Mouse (Mus musculus) CH12.LX (cell line): ENCODE measurements around the gene Pcgf6. TPM values are rescaled to one million over a fixed set of nuclear protein-coding genes. Genes with fewer than 3 reads are reported as not detected.
"Not testable (repeated sequence)": the region's sequence is repeated elsewhere in the genome, so short reads cannot be mapped to it uniquely, and the experiment has no call there.

Experiments
- DNase-seq: peaks from one replicate; pipeline ENCODE4 v3.0.0-alpha.2; 2013; ENCODE audit errors: extremely low read depth
- H3K27ac ChIP-seq: 2 replicates; pipeline ENCODE4 v1.5.1; 2012; ENCODE audit warnings: low read depth, mild to moderate bottlenecking, control low read depth, moderate library complexity; ENCODE audit not compliant: insufficient read depth
- H3K27me3 ChIP-seq: replicated peaks from 2 replicates; pipeline ENCODE3; 2012; ENCODE audit warnings: inconsistent platforms
- H3K36me3 ChIP-seq, 2 experiments: replicated peaks in 1 of 2; 2 replicates each; pipeline versions ENCODE3 to v1.6.1; 2012; ENCODE audit warnings: inconsistent platforms in 1 of 2, low read length in 1 of 2, mild to moderate bottlenecking in 1 of 2, mixed read lengths in 1 of 2, moderate library complexity in 1 of 2; ENCODE audit not compliant: control insufficient read depth in 1 of 2, insufficient read depth in 1 of 2
- H3K4me1 ChIP-seq, 2 experiments: 2 replicates each; pipeline ENCODE4 v1.6.1; 2012; ENCODE audit warnings: inconsistent platforms in 1 of 2, moderate library complexity in 1 of 2; ENCODE audit not compliant: insufficient read depth in 2 of 2, control insufficient read depth in 1 of 2
- H3K4me2 ChIP-seq: 2 replicates; pipeline ENCODE4 v1.6.1; 2012; ENCODE audit warnings: low read depth, mild to moderate bottlenecking, control low read depth; ENCODE audit not compliant: poor library complexity, insufficient read depth, severe bottlenecking
- H3K4me3 ChIP-seq, 3 experiments: fragments of 150-350 bp in 1 of 3; sonication (generic) in 1 of 3; replicated peaks in 1 of 3; 2 replicates each; pipeline versions ENCODE3 to v1.5.1; 2011 to 2012; ENCODE audit warnings: low read depth in 2 of 3, low read length in 2 of 3, mild to moderate bottlenecking in 2 of 3, moderate library complexity in 2 of 3, control low read depth in 1 of 3, improper control_type of control experiment in 1 of 3, inconsistent platforms in 1 of 3, mixed read lengths in 1 of 3; ENCODE audit not compliant: poor library complexity in 1 of 3
- H3K79me2 ChIP-seq: replicated peaks from 2 replicates; pipeline ENCODE4 v1.6.1; 2012; ENCODE audit warnings: mild to moderate bottlenecking, moderate library complexity; ENCODE audit not compliant: control insufficient read depth, poor library complexity, insufficient read depth, severe bottlenecking; ENCODE audit errors: extremely low read depth
- H3K9ac ChIP-seq: 2 replicates; pipeline ENCODE4 v1.6.1; 2012; ENCODE audit warnings: low read depth, mild to moderate bottlenecking, control low read depth, moderate library complexity; ENCODE audit not compliant: insufficient read depth
- H3K9me3 ChIP-seq: replicated peaks from 2 replicates; pipeline ENCODE3; 2012; ENCODE audit warnings: low read length, inconsistent platforms, mixed read lengths
- CTCF ChIP-seq, 2 experiments: IDR thresholded peaks in 1 of 2; conservative IDR thresholded peaks in 1 of 2; 2 replicates each; pipeline ENCODE4 v1.5.1; 2011 to 2012; ENCODE audit warnings: low read depth in 2 of 2, low read length in 2 of 2, improper control_type of control experiment in 1 of 2, inconsistent platforms in 1 of 2, mild to moderate bottlenecking in 1 of 2, moderate library complexity in 1 of 2
- E2F4 ChIP-seq: IDR thresholded peaks from 2 replicates; pipeline ENCODE4 v1.6.1; 2011; ENCODE audit warnings: low read depth, low read length, improper control_type of control experiment; ENCODE audit not compliant: insufficient replicate concordance
- ELF1 ChIP-seq: IDR thresholded peaks from 2 replicates; pipeline ENCODE4 v1.6.1; 2014; ENCODE audit warnings: low read depth, mild to moderate bottlenecking, inconsistent platforms, low read length, improper control_type of control experiment
- EP300 ChIP-seq: IDR thresholded peaks from 2 replicates; pipeline ENCODE4 v1.6.1; 2011; ENCODE audit warnings: low read length, improper control_type of control experiment
- ETS1 ChIP-seq: conservative IDR thresholded peaks from 2 replicates; pipeline ENCODE4 v1.6.1; 2012; ENCODE audit warnings: low read depth, mild to moderate bottlenecking, inconsistent platforms, low read length, improper control_type of control experiment, moderate library complexity
- IRF4 ChIP-seq: IDR thresholded peaks from 2 replicates; pipeline ENCODE4 v1.6.1; 2014; ENCODE audit warnings: low read depth, mild to moderate bottlenecking, inconsistent platforms, low read length, improper control_type of control experiment
- JUND ChIP-seq: conservative IDR thresholded peaks from 2 replicates; pipeline ENCODE4 v1.6.1; 2011; ENCODE audit warnings: low read depth, low read length, improper control_type of control experiment
- KAT2A ChIP-seq: IDR thresholded peaks from 2 replicates; pipeline ENCODE4 v1.6.1; 2012; ENCODE audit warnings: low read length, improper control_type of control experiment, inconsistent platforms; ENCODE audit not compliant: insufficient replicate concordance
- MAZ ChIP-seq: IDR thresholded peaks from 2 replicates; pipeline ENCODE4 v1.6.1; 2012; ENCODE audit warnings: low read depth, mild to moderate bottlenecking, inconsistent platforms, low read length, improper control_type of control experiment, moderate library complexity
- MEF2A ChIP-seq: IDR thresholded peaks from 2 replicates; pipeline ENCODE4 v1.6.1; 2014; ENCODE audit warnings: low read depth, mild to moderate bottlenecking, inconsistent platforms, low read length, improper control_type of control experiment, borderline replicate concordance
- MYC ChIP-seq: IDR thresholded peaks from 2 replicates; pipeline ENCODE4 v1.6.1; 2011; ENCODE audit warnings: low read depth, mild to moderate bottlenecking, improper control_type of control experiment, low read length
- NELFE ChIP-seq: IDR thresholded peaks from 2 replicates; pipeline ENCODE4 v1.6.1; 2011; ENCODE audit warnings: low read depth, low read length, improper control_type of control experiment
- NRF1 ChIP-seq: IDR thresholded peaks from 2 replicates; pipeline ENCODE4 v1.6.1; 2014; ENCODE audit warnings: low read depth, mild to moderate bottlenecking, inconsistent platforms, low read length, improper control_type of control experiment, moderate library complexity
- PAX5 ChIP-seq: IDR thresholded peaks from 2 replicates; pipeline ENCODE4 v1.6.1; 2012; ENCODE audit warnings: low read length, inconsistent platforms, mixed read lengths
- POLR2AphosphoS2 ChIP-seq: IDR thresholded peaks from 2 replicates; pipeline ENCODE4 v1.6.1; 2011; ENCODE audit warnings: low read depth, low read length, improper control_type of control experiment
- RAD21 ChIP-seq: IDR thresholded peaks from 2 replicates; pipeline ENCODE4 v1.6.1; 2011; ENCODE audit warnings: low read depth, mild to moderate bottlenecking, low read length, improper control_type of control experiment, moderate library complexity
- RCOR1 ChIP-seq: conservative IDR thresholded peaks from 2 replicates; pipeline ENCODE4 v1.6.1; 2012; ENCODE audit warnings: low read depth, mild to moderate bottlenecking, inconsistent platforms, low read length, improper control_type of control experiment
- SMC3 ChIP-seq: IDR thresholded peaks from 2 replicates; pipeline ENCODE4 v1.6.1; 2011; ENCODE audit warnings: low read depth, low read length, improper control_type of control experiment
- UBTF ChIP-seq: IDR thresholded peaks from 2 replicates; pipeline ENCODE4 v1.6.1; 2012; ENCODE audit warnings: low read depth, mild to moderate bottlenecking, inconsistent platforms, low read length, improper control_type of control experiment, moderate library complexity
- USF2 ChIP-seq: conservative IDR thresholded peaks from 2 replicates; pipeline ENCODE4 v1.6.1; 2011; ENCODE audit warnings: low read depth, low read length, improper control_type of control experiment
- ZC3H11A ChIP-seq: IDR thresholded peaks from 2 replicates; pipeline ENCODE4 v1.6.1; 2012; ENCODE audit warnings: low read depth, mild to moderate bottlenecking, inconsistent platforms, low read length, improper control_type of control experiment
- ZKSCAN1 ChIP-seq: IDR thresholded peaks from 2 replicates; pipeline ENCODE4 v1.6.1; 2012; ENCODE audit warnings: low read depth, inconsistent platforms, low read length, improper control_type of control experiment, borderline replicate concordance
- dilution Hi-C: fragments of 300-500 bp; cut with MboI; formaldehyde crosslinking; loops from 2 replicates; pipeline ENCODE4 v1.14.3; 2020; ENCODE audit warnings: low sequenced_read_pairs; ENCODE audit not compliant: extremely low pct_unique_long_range_greater_than_20kb, extremely low pct_ligation_motif_present
- in situ Hi-C: fragments of 300-500 bp; cut with MboI; formaldehyde crosslinking; loops from 3 replicates; pipeline ENCODE4 v1.14.3; 2019; ENCODE audit warnings: low sequenced_read_pairs, low pct_ligation_motif_present, low pct_unique_long_range_greater_than_20kb, mixed read lengths
- polyA plus RNA-seq: library from polyadenylated mRNA; unstranded; fragments of >175 nt; gene quantifications from 2 replicates; pipeline ENCODE4 v1.2.1, GENCODE M21; 2012; ENCODE audit warnings: low read depth; ENCODE audit not compliant: insufficient read length
- total RNA-seq, 2 experiments: library from RNA; depleted of rRNA; stranded (reverse); fragments of 300-350 nt in 1 of 2; fragments of >200 nt in 1 of 2; gene quantifications; 2 replicates each; pipeline ENCODE4 v1.2.3; 2012 to 2014

Gene Pcgf6
- total and polyA plus RNA-seq, 3 experiments, result 17.3 to 43.8 (median 39.7) TPM

GRCm38 (mm10) chr19:46990625-46991024, 60.1 kb downstream of the Pcgf6 start:
- DNase-seq, H3K79me2 ChIP-seq, H3K4me3 ChIP-seq, H3K27me3 ChIP-seq, H3K9me3 ChIP-seq, H3K36me3 ChIP-seq, H3K9ac ChIP-seq, dilution Hi-C loops, H3K4me2 ChIP-seq, H3K27ac ChIP-seq: not testable (repeated sequence)
- in situ Hi-C loops, result loop anchor here (10.0 kb wide), 1 partner anchor 316 kb away; the partner anchor contains the start of gene Cyp17a1
- H3K4me1 ChIP-seq, result peaks cover 0 to 17% of the 10 kb centered on the region in 2 experiments; a peak in 2 of 4 replicates

DNA sequence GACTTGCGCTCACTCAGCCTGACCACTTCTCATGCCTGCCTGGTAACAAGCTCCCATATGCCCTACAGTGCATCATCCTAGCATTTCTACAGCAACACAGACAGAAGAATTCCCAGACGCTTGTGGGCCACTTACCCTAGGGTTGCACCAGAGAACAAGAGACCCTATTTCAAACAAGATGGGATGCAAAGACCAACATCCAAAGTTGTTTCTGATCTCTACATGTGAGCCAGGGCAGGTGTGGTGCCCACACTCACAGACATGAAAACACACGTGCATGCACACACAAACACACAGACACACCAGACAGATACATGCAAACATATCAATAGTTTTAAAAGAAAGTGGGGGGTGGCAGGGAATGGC, 60.6 kb downstream of the Pcgf6 start:
- dilution Hi-C loops, result no loop called here
- Histone ChIP-seq H3K4me2 (no peak overlapping the region), H3K9ac (no peak overlapping the region), H3K36me3 (no peaks in the 10 kb centered on the region), H3K79me2 (no peaks in the 10 kb centered on the region), H3K4me1 (peaks cover 0 to 17% of the 10 kb centered on the region in 2 experiments; a peak in 2 of 4 replicates), H3K4me3 (no peak overlapping the region), H3K9me3 (no peaks in the 10 kb centered on the region), H3K27ac (no peak overlapping the region), H3K27me3 (no peaks in the 10 kb centered on the region)
- no peak for DNase-seq
- TF ChIP-seq RAD21, result no peak
- no peak for TF ChIP-seq MEF2A
- no peak for TF ChIP-seq IRF4
- TF ChIP-seq NRF1, result no peak
- no peak for TF ChIP-seq MYC
- TF ChIP-seq KAT2A, result no peak
- TF ChIP-seq POLR2AphosphoS2, result no peak
- in situ Hi-C loops, result loop anchor here (10.0 kb wide), 1 partner anchor 315 kb away; the partner anchor contains the start of gene Cyp17a1

- no peak overlapping the region for H3K4me3 ChIP-seq
- no peak overlapping the region for H3K27ac ChIP-seq
- H3K36me3 ChIP-seq, result no peaks in the 10 kb centered on the region
- in situ Hi-C loops, result loop anchor here (10.0 kb wide), 2 partner anchors 225 to 315 kb away; partner anchors contain the start of genes Cnnm2 and Cyp17a1
- H3K4me1 ChIP-seq, result peaks cover 2 to 21% of the 10 kb centered on the region in 2 experiments; a peak in 3 of 4 replicates
- no peaks in the 10 kb centered on the region for H3K9me3 ChIP-seq
- TF ChIP-seq ETS1 (no peak), MEF2A (no peak), MYC (no peak), NELFE (no peak), CTCF (conservative IDR thresholded peaks at IDR 0.05 in 1 of 2, IDR thresholded peaks at IDR 0.05 in 1 of 2; ENCODE audit: low read depth in 2 of 2, low read length in 2 of 2) (no peak), PAX5 (no peak), EP300 (no peak), ELF1 (no peak), USF2 (no peak), UBTF (no peak), RCOR1 (no peak), ZKSCAN1 (no peak), MAZ (no peak), ZC3H11A (no peak), JUND (no peak), POLR2AphosphoS2 (no peak), NRF1 (no peak), SMC3 (no peak), KAT2A (no peak), E2F4 (no peak)
- TF ChIP-seq, all 38 proteins: peak for 0
- Histone ChIP-seq H3K9ac (no peak overlapping the region), H3K79me2 (no peaks in the 10 kb centered on the region), H3K27me3 (no peaks in the 10 kb centered on the region), H3K4me2 (no peak overlapping the region)
- no peak for DNase-seq
- dilution Hi-C loops, result no loop called here
Measured at GRCm38 (mm10) chr19:46989479-46990152, 61.1 kb downstream of the Pcgf6 start.
